13 mouse cellular contexts compared by ENCODE assay signal in the genomic region with DNA sequence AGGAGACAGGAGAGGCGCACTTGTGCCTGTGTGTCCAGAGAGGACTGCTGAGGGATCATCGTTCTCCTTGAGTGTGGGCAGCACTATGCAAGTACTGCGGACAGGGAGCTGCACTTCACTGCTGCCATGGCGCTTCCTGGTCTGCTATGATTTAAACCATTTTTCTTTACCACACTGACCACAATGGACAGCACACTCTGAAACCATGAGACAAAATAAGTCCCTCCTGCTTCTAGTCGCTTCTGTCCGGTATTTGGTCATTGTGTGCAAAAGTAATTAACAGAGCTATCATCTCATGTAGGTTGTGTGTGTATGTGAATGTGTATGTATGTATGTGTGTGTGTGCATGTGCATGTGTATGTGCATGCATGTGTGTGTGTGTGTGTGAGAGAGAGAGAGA.
DNase-seq lines count a peak whose midpoint lies in the region; ATAC-seq and TF ChIP-seq lines count a peak whose summit lies in the region.
"Had no signal": no experiment of that assay in that cellular context is flagged by ENCODE, and none has a peak within 500 bp of the region (broad histone marks: within the 10 kb centered on the region; RNA-seq: fewer than 3 reads in every experiment).

No protein-coding gene starts in this region.

- no peaks in the 10 kb centered on the region for H3K4me1 ChIP-seq in intestine, embryonic 15.5 days (replicated peaks)
- H3K4me1 ChIP-seq in stomach, postnatal 0 days (replicated peaks; ENCODE audit: control insufficient read depth, insufficient read depth): no peaks in the 10 kb centered on the region
- H3K4me1 ChIP-seq: hindbrain, embryonic 12.5 days had no signal

- no peak overlapping the region for H3K9ac ChIP-seq in intestine, embryonic 15.5 days
- no peak overlapping the region for H3K9ac ChIP-seq in stomach, postnatal 0 days (ENCODE audit: low read length)
- H3K9ac ChIP-seq: forebrain, postnatal 0 days; hindbrain, embryonic 12.5 days had no signal

- peak; percentile 22 for ATAC-seq in Patski
- ATAC-seq in intestine, embryonic 15.5 days: peak; percentile 39; the same call in 1 of the 2 replicates
- 0 out of 2 replicates have a peak, but pooled peaks have one; percentile 33 for ATAC-seq in stomach, postnatal 0 days (ENCODE audit: low FRiP score, low TSS enrichment)
- ATAC-seq: forebrain, embryonic 14.5 days; forebrain, postnatal 0 days; hindbrain, embryonic 16.5 days had no signal

- no peak overlapping the region for H3K4me3 ChIP-seq in intestine, embryonic 15.5 days (replicated peaks)
- no peak overlapping the region for H3K4me3 ChIP-seq in stomach, postnatal 0 days (ENCODE audit: low read depth, low read length)
- no peak overlapping the region for H3K4me3 ChIP-seq in left cerebral cortex, adult 2 months
- H3K4me3 ChIP-seq: hindbrain, embryonic 12.5 days had no signal

- H3K4me2 ChIP-seq in intestine, embryonic 15.5 days (replicated peaks): no peak overlapping the region
- H3K4me2 ChIP-seq in stomach, postnatal 0 days (replicated peaks; ENCODE audit: low read depth): no peak overlapping the region
- H3K4me2 ChIP-seq: heart, embryonic 11.5 days; hindbrain, embryonic 12.5 days had no signal

- TF ChIP-seq CTCF in Patski (IDR thresholded peaks at IDR 0.05): no peak
- no peak for TF ChIP-seq CTCF in stomach, postnatal 0 days (IDR thresholded peaks at IDR 0.05; ENCODE audit: low read depth)
- TF ChIP-seq CTCF in left cerebral cortex, adult 2 months (IDR thresholded peaks at IDR 0.05): no peak

- no peak for TF ChIP-seq EP300 in stomach, postnatal 0 days (optimal IDR thresholded peaks at IDR 0.05)

- DNase-seq in 3134 (ENCODE audit: extremely low read depth, insufficient read length, low spot score) (peak; percentile 63), Patski (ENCODE audit: low read depth, low spot score) (no peak)
- no peak for DNase-seq in stomach, postnatal 0 days (ENCODE audit: low spot score)
- no peak for DNase-seq in spleen, postnatal 14 days (ENCODE audit: low spot score in 2 of 2)
- DNase-seq in left cerebral cortex, adult 2 months (ENCODE audit: extremely low spot score in 1 of 2, low spot score in 2 of 2): no peak
- no peak for DNase-seq in layer of hippocampus, adult 9-11 months
- DNase-seq: gastrocnemius, postnatal 25 days had no signal

- 85% methylated on average over 6 of the region's 6 CpGs for WGBS in intestine, embryonic 15.5 days
- WGBS in stomach, postnatal 0 days: 93% methylated on average over 6 of the region's 6 CpGs

- H3K9me3 ChIP-seq in intestine, embryonic 15.5 days: no peaks in the 10 kb centered on the region
- H3K9me3 ChIP-seq in stomach, postnatal 0 days (ENCODE audit: control insufficient read depth, low read length): no peaks in the 10 kb centered on the region
- H3K9me3 ChIP-seq: hindbrain, embryonic 12.5 days had no signal

- H3K36me3 ChIP-seq in intestine, embryonic 15.5 days: no peaks in the 10 kb centered on the region
- no peaks in the 10 kb centered on the region for H3K36me3 ChIP-seq in stomach, postnatal 0 days (ENCODE audit: control insufficient read depth, insufficient read depth, low read length)
- H3K36me3 ChIP-seq: hindbrain, embryonic 12.5 days had no signal

- H3K27ac ChIP-seq in intestine, embryonic 15.5 days: no peak overlapping the region
- H3K27ac ChIP-seq in stomach, postnatal 0 days (replicated peaks): no peak overlapping the region
- no peak overlapping the region for H3K27ac ChIP-seq in left cerebral cortex, adult 2 months
- H3K27ac ChIP-seq: hindbrain, embryonic 12.5 days had no signal

- intact Hi-C loops in left cerebral cortex, adult 2 months (cut with DNase I): no loop called here

- in situ Hi-C loops in Patski (cut with MboI; ENCODE audit: low pct_unique_long_range_greater_than_20kb): loop anchor here (25.0 kb wide), 1 partner anchor 990 kb away; no protein-coding TSS in a partner anchor

- POLR2A ChIA-PET in Patski (lab: Charles Lee): interaction anchor here (0.9 to 1.1 kb wide), 2 partner anchors 14 to 17 kb away, joined by 3 to 5 read pairs; no protein-coding TSS in a partner anchor

- CTCF ChIA-PET in Patski (lab: Charles Lee): interaction anchor here (0.8 to 1.5 kb wide), 3 partner anchors 11 to 48 kb away, joined by 3 read pairs; no protein-coding TSS in a partner anchor

- no peaks in the 10 kb centered on the region for H3K27me3 ChIP-seq in Patski
- no peaks in the 10 kb centered on the region for H3K27me3 ChIP-seq in intestine, embryonic 15.5 days (replicated peaks)
- H3K27me3 ChIP-seq in stomach, postnatal 0 days (ENCODE audit: control insufficient read depth, insufficient read depth, low read length): no peaks in the 10 kb centered on the region
- H3K27me3 ChIP-seq: hindbrain, embryonic 12.5 days had no signal
